Mouse (Mus musculus): ENCODE results near the gene Vmn1r83. TPM values are rescaled to one million over a fixed set of nuclear protein-coding genes. Genes with fewer than 3 reads are reported as not detected.

The Vmn1r83 gene
- polyA plus RNA-seq (2014; fragmentation: Nextera tagmentation; extraction: Ambion mirVana), result not detected in 2 replicates

GRCm38 (mm10) chr7:12329381-12329780 lies at the start of gene Vmn1r83:
Vmn1r83 (minus strand) TSS chr7:12329481.
- Histone ChIP-seq H3K4me1 (ENCODE audit: control insufficient read depth, insufficient read depth, low read length) (no peaks in the 10 kb centered on the region), H3K4me2 (ENCODE audit: low read length) (no peak within 1 kb of the TSS), H3K36me3 (ENCODE audit: control insufficient read depth, insufficient read depth, low read length) (no peaks in the 10 kb centered on the region), H3K27ac (replicated peaks; ENCODE audit: low read depth, low read length) (no peak within 1 kb of the TSS), H3K4me3 (replicated peaks; ENCODE audit: low read depth, low read length) (no peak within 1 kb of the TSS), H3K9me3 (ENCODE audit: control insufficient read depth, low read length) (peaks cover 31% of the 10 kb centered on the region), H3K9ac (replicated peaks; ENCODE audit: low read length) (no peak within 1 kb of the TSS), H3K27me3 (ENCODE audit: control insufficient read depth, insufficient read depth, low read length) (no peaks in the 10 kb centered on the region)
- no peak for DNase-seq
- WGBS, result 87% methylated on average over 2 of the region's 2 CpGs
- ATAC-seq (ENCODE audit: low FRiP score, low TSS enrichment), result no peak

GRCm38 (mm10) chr7:12369173-12369572 lies 39.9 kb upstream of the Vmn1r83 start, which contains the start of gene Vmn1r84:
Vmn1r84 (minus strand) TSS chr7:12369273.
- H3K4me1 ChIP-seq (ENCODE audit: control insufficient read depth, insufficient read depth, low read length), result no peaks in the 10 kb centered on the region
- ATAC-seq (ENCODE audit: low FRiP score, low TSS enrichment), result no peak
- DNase-seq, result no peak

GRCm38 (mm10) chr7:12300130-12300529 lies 29.2 kb downstream of the Vmn1r83 start, which contains the start of gene Vmn1r82:
Vmn1r82 (plus strand) TSS chr7:12300430.
- Histone ChIP-seq H3K9me3 (ENCODE audit: control insufficient read depth, low read length) (peaks cover 11% of the 10 kb centered on the region), H3K4me1 (ENCODE audit: control insufficient read depth, insufficient read depth, low read length) (no peaks in the 10 kb centered on the region), H3K27me3 (ENCODE audit: control insufficient read depth, insufficient read depth, low read length) (no peaks in the 10 kb centered on the region), H3K4me2 (ENCODE audit: low read length) (no peak within 1 kb of the TSS), H3K9ac (replicated peaks; ENCODE audit: low read length) (no peak within 1 kb of the TSS), H3K36me3 (ENCODE audit: control insufficient read depth, insufficient read depth, low read length) (no peaks in the 10 kb centered on the region), H3K27ac (replicated peaks; ENCODE audit: low read depth, low read length) (no peak within 1 kb of the TSS), H3K4me3 (replicated peaks; ENCODE audit: low read depth, low read length) (no peak within 1 kb of the TSS)
- 62% methylated on average over 2 of the region's 2 CpGs for WGBS
- DNase-seq (no peak), ATAC-seq (ENCODE audit: low FRiP score, low TSS enrichment) (no peak)

More at GRCm38 (mm10) chr7:12369173-12369572, 39.9 kb upstream of the Vmn1r83 start, which contains the start of gene Vmn1r84:
- Histone ChIP-seq H3K27ac (replicated peaks; ENCODE audit: low read depth, low read length) (no peak within 1 kb of the TSS), H3K4me2 (ENCODE audit: low read length) (no peak within 1 kb of the TSS), H3K27me3 (ENCODE audit: control insufficient read depth, insufficient read depth, low read length) (no peaks in the 10 kb centered on the region), H3K9ac (replicated peaks; ENCODE audit: low read length) (no peak within 1 kb of the TSS), H3K9me3 (ENCODE audit: control insufficient read depth, low read length) (no peaks in the 10 kb centered on the region), H3K4me3 (replicated peaks; ENCODE audit: low read depth, low read length) (no peak within 1 kb of the TSS), H3K36me3 (ENCODE audit: control insufficient read depth, insufficient read depth, low read length) (no peaks in the 10 kb centered on the region)
- 64% methylated on average over 1 of the region's 1 CpGs for WGBS

Small RNA genes within 50 kb of the gene (microRNA-seq; reads per million reads assigned to microRNA genes)
- not detected for gene Gm23521

Other genes with a start within 250 kb of the Vmn1r83 start
- gene Vmn1r78, start 179.2 kb downstream of the Vmn1r83 start, polyA plus RNA-seq (2014; fragmentation: Nextera tagmentation; extraction: Ambion mirVana), result not detected in 2 replicates
- gene Vmn1r79, start 158.2 kb downstream of the Vmn1r83 start, polyA plus RNA-seq (2014; fragmentation: Nextera tagmentation; extraction: Ambion mirVana), result not detected in 2 replicates
- gene Vmn1r80, start 140.2 kb downstream of the Vmn1r83 start, polyA plus RNA-seq (2014; fragmentation: Nextera tagmentation; extraction: Ambion mirVana), result not detected in 2 replicates
- not detected in 2 replicates for gene Vmn1r81, start 61.2 kb downstream of the Vmn1r83 start, polyA plus RNA-seq (2014; fragmentation: Nextera tagmentation; extraction: Ambion mirVana)
- not detected in 2 replicates for gene Vmn1r82, start 29.1 kb downstream of the Vmn1r83 start, polyA plus RNA-seq (2014; fragmentation: Nextera tagmentation; extraction: Ambion mirVana)
- not detected in 2 replicates for gene Vmn1r84, start 39.8 kb upstream of the Vmn1r83 start, polyA plus RNA-seq (2014; fragmentation: Nextera tagmentation; extraction: Ambion mirVana)
- 10.1 and 13.6 TPM in 2 replicates for gene Zfp551, start 93.3 kb upstream of the Vmn1r83 start, polyA plus RNA-seq (2014; fragmentation: Nextera tagmentation; extraction: Ambion mirVana)
- gene Zfp606, start 148.8 kb upstream of the Vmn1r83 start, polyA plus RNA-seq (2014; fragmentation: Nextera tagmentation; extraction: Ambion mirVana), result 54.6 and 66.4 TPM in 2 replicates
- not detected in 2 replicates for gene 2900092C05Rik, start 183.0 kb upstream of the Vmn1r83 start, polyA plus RNA-seq (2014; fragmentation: Nextera tagmentation; extraction: Ambion mirVana)